Comparison of ENCODE assay signal across 18 mouse cellular contexts in genomic region chr3:152291895-152292294, GRCm38 (mm10). TPM values are rescaled to one million over a fixed set of nuclear protein-coding genes. Genes with fewer than 3 reads are reported as not detected.
DNase-seq lines count a peak whose midpoint lies in the region; ATAC-seq and TF ChIP-seq lines count a peak whose summit lies in the region.
"Had no signal": no experiment of that assay in that cellular context is flagged by ENCODE, and none has a peak within 500 bp of the region (broad histone marks: within the 10 kb centered on the region; RNA-seq: fewer than 3 reads in every experiment).

No protein-coding gene starts in this region.

- peaks cover 19% of the 10 kb centered on the region; the same call in 1 of the 2 replicates for H3K4me1 ChIP-seq in lung, embryonic 14.5 days (ENCODE audit: insufficient read depth)
- H3K4me1 ChIP-seq in midbrain, embryonic 11.5 days (ENCODE audit: control insufficient read depth, insufficient read depth, low read length): no peaks in the 10 kb centered on the region
- no peaks in the 10 kb centered on the region for H3K4me1 ChIP-seq in midbrain, embryonic 16.5 days (ENCODE audit: control insufficient read depth, insufficient read depth, low read length)
- H3K4me1 ChIP-seq: forebrain, embryonic 15.5 days; hindbrain, embryonic 15.5 days had no signal

- no peak for DNase-seq in gastrocnemius, adult 2 months
- no peak for DNase-seq in gastrocnemius, adult 18-20 months (ENCODE audit: low spot score)
- no peak for DNase-seq in lung, embryonic 14.5 days
- no peak for DNase-seq in lung, postnatal 4 days
- DNase-seq in midbrain, embryonic 11.5 days (ENCODE audit: low spot score, missing footprints): peak; percentile 54
- DNase-seq in cerebellum, postnatal 14 days: no peak
- DNase-seq: adrenal gland, postnatal 10 days; cerebellum, adult 11 months; cerebellum, adult 8-10 months; cerebellum, postnatal 25 days; gastrocnemius, postnatal 14 days; heart, adult 2 months; heart, postnatal 36 days had no signal

- H3K36me3 ChIP-seq in lung, embryonic 14.5 days (ENCODE audit: insufficient read depth): peaks cover 41% of the 10 kb centered on the region
- H3K36me3 ChIP-seq in midbrain, embryonic 11.5 days (ENCODE audit: control insufficient read depth, insufficient read depth, low read length): no peaks in the 10 kb centered on the region; the same call in 1 of the 2 replicates
- peaks cover 25% of the 10 kb centered on the region for H3K36me3 ChIP-seq in midbrain, embryonic 16.5 days (ENCODE audit: control insufficient read depth, insufficient read depth, low read length)

- no peak overlapping the region for H3K9ac ChIP-seq in lung, embryonic 14.5 days
- H3K9ac ChIP-seq in midbrain, embryonic 11.5 days (ENCODE audit: low read length): no peak overlapping the region
- H3K9ac ChIP-seq in midbrain, embryonic 16.5 days (ENCODE audit: low read depth, low read length): no peak overlapping the region
- H3K9ac ChIP-seq: embryonic facial prominence, embryonic 12.5 days; forebrain, embryonic 15.5 days; heart, embryonic 12.5 days; hindbrain, embryonic 15.5 days had no signal

- 66% methylated on average over 6 of the region's 6 CpGs for WGBS in lung, embryonic 14.5 days
- 87% methylated on average over 6 of the region's 6 CpGs for WGBS in midbrain, embryonic 11.5 days
- 92% methylated on average over 6 of the region's 6 CpGs for WGBS in midbrain, embryonic 16.5 days

- peak overlapping the region; percentile 16; the same call in 1 of the 2 replicates for H3K27ac ChIP-seq in gastrocnemius, adult 2 months
- peak overlapping the region; percentile 36 for H3K27ac ChIP-seq in lung, embryonic 14.5 days (ENCODE audit: low read depth)
- H3K27ac ChIP-seq in midbrain, embryonic 11.5 days (ENCODE audit: low read depth, low read length): no peak overlapping the region
- H3K27ac ChIP-seq in midbrain, embryonic 16.5 days (ENCODE audit: low read length): no peak overlapping the region
- H3K27ac ChIP-seq: embryonic facial prominence, embryonic 12.5 days; forebrain, embryonic 15.5 days; heart, adult 2 months; hindbrain, embryonic 15.5 days had no signal

- H3K27me3 ChIP-seq in lung, embryonic 14.5 days (ENCODE audit: insufficient read depth, low read length): no peaks in the 10 kb centered on the region
- H3K27me3 ChIP-seq in midbrain, embryonic 11.5 days (ENCODE audit: control insufficient read depth, insufficient read depth, low read length): no peaks in the 10 kb centered on the region
- no peaks in the 10 kb centered on the region for H3K27me3 ChIP-seq in midbrain, embryonic 16.5 days (ENCODE audit: control insufficient read depth, insufficient read depth, low read depth, low read length)
- H3K27me3 ChIP-seq: embryonic facial prominence, embryonic 12.5 days; forebrain, embryonic 15.5 days; heart, embryonic 12.5 days; hindbrain, embryonic 15.5 days had no signal

- ATAC-seq in lung, embryonic 14.5 days (ENCODE audit: insufficient read depth): no peak
- ATAC-seq in midbrain, embryonic 11.5 days (ENCODE audit: low FRiP score): no peak
- ATAC-seq in midbrain, embryonic 16.5 days: no peak
- ATAC-seq: forebrain, embryonic 15.5 days had no signal

- no peaks in the 10 kb centered on the region for H3K9me3 ChIP-seq in lung, embryonic 14.5 days (ENCODE audit: low read depth, low read length)
- no peaks in the 10 kb centered on the region for H3K9me3 ChIP-seq in midbrain, embryonic 11.5 days (ENCODE audit: control insufficient read depth, low read length)
- no peaks in the 10 kb centered on the region for H3K9me3 ChIP-seq in midbrain, embryonic 16.5 days (replicated peaks; ENCODE audit: control insufficient read depth, low read length, poor library complexity, severe bottlenecking)
- H3K9me3 ChIP-seq: embryonic facial prominence, embryonic 12.5 days; forebrain, embryonic 15.5 days; heart, embryonic 12.5 days; hindbrain, embryonic 15.5 days had no signal

- H3K4me2 ChIP-seq in lung, embryonic 14.5 days: no peak overlapping the region
- no peak overlapping the region for H3K4me2 ChIP-seq in midbrain, embryonic 11.5 days
- H3K4me2 ChIP-seq in midbrain, embryonic 16.5 days (ENCODE audit: low read length): no peak overlapping the region
- H3K4me2 ChIP-seq: embryonic facial prominence, embryonic 12.5 days; forebrain, embryonic 15.5 days; heart, embryonic 12.5 days; hindbrain, embryonic 15.5 days had no signal

- TF ChIP-seq CTCF in gastrocnemius, adult 2 months (IDR thresholded peaks at IDR 0.05): no peak
- no peak for TF ChIP-seq CTCF in lung, embryonic 14.5 days (IDR thresholded peaks at IDR 0.05; ENCODE audit: low read depth)

- no peak overlapping the region for H3K4me3 ChIP-seq in gastrocnemius, adult 2 months
- no peak overlapping the region for H3K4me3 ChIP-seq in lung, embryonic 14.5 days (ENCODE audit: low read depth, low read length)
- H3K4me3 ChIP-seq in midbrain, embryonic 11.5 days (ENCODE audit: low read depth, low read length): no peak overlapping the region
- no peak overlapping the region for H3K4me3 ChIP-seq in midbrain, embryonic 16.5 days (ENCODE audit: low read depth, low read length)
- H3K4me3 ChIP-seq: embryonic facial prominence, embryonic 12.5 days; forebrain, embryonic 15.5 days; heart, adult 2 months; heart, embryonic 12.5 days; hindbrain, embryonic 15.5 days had no signal

- intact Hi-C loops in gastrocnemius, adult 2 months (cut with DNase I): no loop called here

RNA-seq across cellular contexts. Expression of gene Nexn, which starts 25.7 kb away (rescaled TPM):
- 100 to 1,000 TPM; 349 to 495 TPM for total RNA-seq in gastrocnemius, adult 2 months (2021)
- 100 to 1,000 TPM; 443 to 513 TPM for total RNA-seq in gastrocnemius, adult 18-20 months (2021)
- polyA plus RNA-seq in lung, embryonic 14.5 days (2014; fragmentation: Nextera tagmentation; extraction: Ambion mirVana): 72.6 and 80.5 TPM in 2 replicates
- polyA plus RNA-seq in midbrain, embryonic 11.5 days (2014; fragmentation: Nextera tagmentation; extraction: Ambion mirVana): 2.6 and 4.2 TPM in 2 replicates
- 1.8 TPM in 2 replicates for polyA plus RNA-seq in midbrain, embryonic 16.5 days (2015; fragmentation: Nextera tagmentation; extraction: Ambion mirVana)

RNA-seq across cellular contexts. Expression of gene Miga1, which starts 48.3 kb away (rescaled TPM):
- 1 to 10 TPM; 5.0 to 7.3 TPM for total RNA-seq in gastrocnemius, adult 2 months (2021)
- total RNA-seq in gastrocnemius, adult 18-20 months (2021): 1 to 10 TPM; 6.4 to 8.2 TPM
- 18.1 and 20.3 TPM in 2 replicates for polyA plus RNA-seq in lung, embryonic 14.5 days (2014; fragmentation: Nextera tagmentation; extraction: Ambion mirVana)
- polyA plus RNA-seq in midbrain, embryonic 11.5 days (2014; fragmentation: Nextera tagmentation; extraction: Ambion mirVana): 19.3 and 21.8 TPM in 2 replicates
- polyA plus RNA-seq in midbrain, embryonic 16.5 days (2015; fragmentation: Nextera tagmentation; extraction: Ambion mirVana): 18.4 and 19.3 TPM in 2 replicates

RNA-seq across cellular contexts. Expression of gene Usp33, which starts 54.4 kb away (rescaled TPM):
- 10 to 100 TPM; 20.9 to 22.0 TPM for total RNA-seq in gastrocnemius, adult 2 months (2021)
- 10 to 100 TPM; 17.6 to 18.1 TPM for total RNA-seq in gastrocnemius, adult 18-20 months (2021)
- 57.4 and 59.0 TPM in 2 replicates for polyA plus RNA-seq in lung, embryonic 14.5 days (2014; fragmentation: Nextera tagmentation; extraction: Ambion mirVana)
- polyA plus RNA-seq in midbrain, embryonic 11.5 days (2014; fragmentation: Nextera tagmentation; extraction: Ambion mirVana): 65.6 and 73.2 TPM in 2 replicates
- 99.6 and 102 TPM in 2 replicates for polyA plus RNA-seq in midbrain, embryonic 16.5 days (2015; fragmentation: Nextera tagmentation; extraction: Ambion mirVana)

Comparison
In these comparisons a context has a peak if more than half of its experiments do, and no peak if none do; other contexts are left out.
1. H3K27ac ChIP-seq: peak in gastrocnemius, adult 2 months (single experiment) and lung, embryonic 14.5 days (single experiment); none in midbrain, embryonic 11.5 days (single experiment) and midbrain, embryonic 16.5 days (single experiment).
2. RNA of gene Nexn, which starts 25.7 kb away (polyA plus RNA-seq): 72.6 to 80.5 TPM in lung, embryonic 14.5 days; 2.6 to 4.2 TPM in midbrain, embryonic 11.5 days and 1.8 TPM in midbrain, embryonic 16.5 days; every median in the first group is over 10 times any median in the second.